Mouse (Mus musculus): Measurements from ENCODE around the gene Ldb1. TPM values are rescaled to one million over a fixed set of nuclear protein-coding genes. Genes with fewer than 3 reads are reported as not detected.

Ldb1 gene
- total RNA-seq (2021), result 63.1 and 82.7 TPM in 2 replicates
- long read RNA-seq, experiment 1, transcript Ldb1-207 (11 exons, 3,133 nt), result major isoform, 14 of 49 reads
- long read RNA-seq, experiment 1, transcript Ldb1-206 (11 exons, 2,108 nt), result minor isoform, 6 of 49 reads
- long read RNA-seq, experiment 1, partial matches to known transcripts, result 24 of 49 reads
- long read RNA-seq, experiment 1, other reads (novel, unspliced or antisense), result 4 of 49 reads
- long read RNA-seq, experiment 2, transcript Ldb1-207 (11 exons, 3,133 nt), result major isoform, 6 of 23 reads
- long read RNA-seq, experiment 2, partial matches to known transcripts, result 7 of 23 reads
- long read RNA-seq, experiment 2, other reads (novel, unspliced or antisense), result 7 of 23 reads

DNA sequence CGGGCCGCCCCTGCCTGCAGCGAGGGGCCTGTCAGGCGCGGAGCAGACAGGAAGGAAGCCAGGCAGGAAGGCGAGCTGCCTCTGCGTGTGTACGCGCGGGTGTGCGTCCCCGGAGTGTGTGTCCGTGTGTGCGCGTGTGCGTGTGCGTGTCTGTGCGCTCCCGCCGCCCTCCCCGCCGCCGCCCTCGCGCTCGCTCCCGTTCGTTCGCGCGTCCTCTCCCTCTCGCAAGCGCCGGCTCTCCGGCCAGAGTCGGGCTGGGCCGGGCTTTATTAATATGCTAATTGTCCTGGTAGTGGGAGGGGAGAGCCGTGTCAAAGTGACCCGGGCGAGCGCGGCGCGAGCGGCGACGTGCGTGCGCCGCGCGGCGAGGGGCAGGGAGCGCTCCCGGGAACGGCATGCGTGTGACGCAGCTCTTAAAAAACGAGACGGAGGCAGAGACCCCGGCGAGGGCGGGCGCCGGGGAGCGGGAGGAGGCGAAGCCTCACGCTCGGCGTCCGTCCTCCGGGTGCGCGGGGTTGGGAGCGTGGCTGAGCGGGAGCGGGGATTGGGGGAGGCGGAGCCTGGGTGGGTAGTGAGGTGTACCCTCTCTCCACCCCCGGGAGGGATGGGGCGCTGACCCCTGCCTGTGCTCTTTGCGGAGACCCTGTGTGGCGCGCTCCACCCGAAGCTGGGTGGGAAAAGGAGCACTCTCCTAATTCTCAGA, at the start of gene Ldb1:
Gene Ldb1, minus strand, starts transcription at position 222 of the 703 bp plus-strand sequence.
- DNase-seq, result peak; percentile 94

DNA sequence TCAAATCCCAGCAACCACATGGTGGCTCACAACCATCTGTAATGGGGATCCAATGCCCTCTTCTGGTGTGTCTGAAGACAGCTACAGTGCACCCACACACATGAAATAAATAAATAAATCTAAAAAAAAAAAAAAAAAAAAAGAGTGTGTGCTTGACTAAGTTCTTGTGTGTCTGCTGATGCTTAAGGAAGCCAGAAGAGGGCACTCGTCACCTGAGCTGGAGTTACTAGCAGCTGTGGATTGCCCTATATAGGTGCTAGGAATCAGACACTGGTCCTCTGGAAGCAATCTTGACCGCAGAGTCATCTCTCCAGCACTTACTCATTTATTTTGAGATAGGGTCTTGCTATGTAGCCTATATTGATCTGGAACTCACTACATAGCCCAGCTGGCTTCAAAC, 49.1 kb upstream of the Ldb1 start:
- no peak for DNase-seq

DNA sequence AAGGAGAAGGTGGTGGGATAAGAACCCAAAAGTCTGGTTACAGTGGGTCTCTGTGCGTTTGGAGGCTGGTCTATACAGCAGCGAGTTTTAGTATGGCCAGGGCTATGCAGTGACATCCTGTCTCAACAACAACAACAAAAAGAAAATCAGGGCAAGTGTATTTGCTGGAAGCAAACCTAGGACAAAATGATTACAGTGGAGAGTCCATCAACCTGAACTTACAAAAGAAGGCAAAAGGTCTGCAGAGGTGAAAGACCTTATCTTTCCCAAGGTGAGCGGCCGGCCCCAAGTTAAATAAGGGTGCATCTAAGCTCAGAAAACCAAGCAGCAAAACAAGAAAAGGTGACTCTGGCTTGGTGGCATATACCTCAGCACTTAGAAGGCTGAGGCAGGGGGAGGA, 46.6 kb upstream of the Ldb1 start:
- no peak for DNase-seq

DNA sequence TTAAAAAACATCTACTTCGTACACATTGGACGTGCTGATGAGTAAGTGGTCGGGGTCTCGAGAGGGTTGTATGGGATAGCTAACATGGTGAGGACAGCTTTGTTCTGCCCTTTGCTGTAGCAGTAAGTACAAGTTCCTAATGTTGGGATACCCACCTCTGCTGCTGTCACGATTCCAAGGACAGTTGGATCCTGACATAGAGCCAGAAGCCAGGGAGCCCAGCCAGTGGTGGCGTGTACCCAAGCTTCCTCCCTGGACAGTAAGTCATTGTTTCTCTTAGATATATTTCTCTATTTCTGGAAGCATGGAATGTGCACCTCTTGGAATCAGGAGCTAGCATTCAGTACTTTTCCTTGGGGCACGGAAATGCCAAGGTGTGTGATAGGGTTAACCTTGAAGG, 42.9 kb upstream of the Ldb1 start:
- peak; percentile 41 for DNase-seq

DNA sequence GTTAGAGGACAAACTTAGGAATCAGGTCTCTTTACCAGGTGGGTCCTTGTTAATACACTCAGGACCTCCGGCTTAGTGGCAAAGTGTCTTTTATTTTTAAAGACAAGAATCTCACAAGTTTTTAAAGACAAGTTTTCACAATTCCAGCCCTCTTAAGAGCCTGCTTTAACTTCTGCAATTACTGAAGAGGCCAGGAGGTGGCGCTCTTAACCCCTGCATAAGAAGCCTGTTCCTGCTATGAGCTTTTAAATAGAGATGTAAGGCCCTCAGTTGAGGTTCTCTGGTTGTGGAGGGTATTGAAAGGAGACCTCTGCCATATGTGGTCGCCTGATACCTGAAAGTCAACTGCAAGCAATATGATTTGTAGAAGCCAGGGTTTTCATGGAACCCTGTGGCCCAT, 41.3 kb upstream of the Ldb1 start:
- peak; percentile 74 for DNase-seq

DNA sequence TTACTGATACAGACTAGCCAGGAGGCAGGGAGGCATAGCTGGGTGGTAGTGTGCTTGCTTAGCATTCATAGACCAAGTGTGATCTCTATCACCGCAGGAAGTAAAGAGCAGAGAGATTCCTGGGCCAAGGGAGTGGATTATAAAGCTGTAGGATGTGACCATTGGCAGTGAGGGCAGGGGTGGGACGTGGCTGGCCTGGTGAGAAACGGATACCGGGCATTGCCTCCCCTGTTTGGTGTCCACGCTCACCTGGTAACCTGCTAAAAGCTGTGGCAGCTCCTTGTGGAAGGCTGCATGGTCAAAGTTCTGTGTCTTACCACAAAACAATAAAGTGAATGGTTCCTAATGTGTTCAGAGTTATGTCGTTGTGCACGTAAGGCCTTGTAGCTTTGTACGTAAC, 40.2 kb upstream of the Ldb1 start:
- no peak for DNase-seq

DNA sequence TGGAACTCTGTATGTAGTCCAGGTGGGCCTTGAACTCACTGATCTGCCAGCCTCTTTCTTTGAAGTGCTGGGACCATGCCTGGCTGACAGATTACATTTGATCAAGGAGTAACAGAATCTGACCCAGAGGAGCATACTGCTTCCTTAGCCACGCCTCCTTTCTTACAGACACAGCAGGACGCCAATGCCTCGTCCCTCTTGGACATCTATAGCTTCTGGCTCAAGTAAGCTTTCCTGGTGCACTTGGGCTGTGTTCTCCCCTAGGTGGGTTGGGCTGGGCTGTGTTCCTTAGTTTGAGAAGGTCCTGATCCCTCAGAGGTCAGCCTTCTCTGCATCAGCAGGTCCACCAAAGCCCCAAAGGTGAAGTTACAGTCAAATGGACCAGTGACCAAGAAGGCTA, 33.5 kb upstream of the Ldb1 start:
- no peak for DNase-seq

DNA sequence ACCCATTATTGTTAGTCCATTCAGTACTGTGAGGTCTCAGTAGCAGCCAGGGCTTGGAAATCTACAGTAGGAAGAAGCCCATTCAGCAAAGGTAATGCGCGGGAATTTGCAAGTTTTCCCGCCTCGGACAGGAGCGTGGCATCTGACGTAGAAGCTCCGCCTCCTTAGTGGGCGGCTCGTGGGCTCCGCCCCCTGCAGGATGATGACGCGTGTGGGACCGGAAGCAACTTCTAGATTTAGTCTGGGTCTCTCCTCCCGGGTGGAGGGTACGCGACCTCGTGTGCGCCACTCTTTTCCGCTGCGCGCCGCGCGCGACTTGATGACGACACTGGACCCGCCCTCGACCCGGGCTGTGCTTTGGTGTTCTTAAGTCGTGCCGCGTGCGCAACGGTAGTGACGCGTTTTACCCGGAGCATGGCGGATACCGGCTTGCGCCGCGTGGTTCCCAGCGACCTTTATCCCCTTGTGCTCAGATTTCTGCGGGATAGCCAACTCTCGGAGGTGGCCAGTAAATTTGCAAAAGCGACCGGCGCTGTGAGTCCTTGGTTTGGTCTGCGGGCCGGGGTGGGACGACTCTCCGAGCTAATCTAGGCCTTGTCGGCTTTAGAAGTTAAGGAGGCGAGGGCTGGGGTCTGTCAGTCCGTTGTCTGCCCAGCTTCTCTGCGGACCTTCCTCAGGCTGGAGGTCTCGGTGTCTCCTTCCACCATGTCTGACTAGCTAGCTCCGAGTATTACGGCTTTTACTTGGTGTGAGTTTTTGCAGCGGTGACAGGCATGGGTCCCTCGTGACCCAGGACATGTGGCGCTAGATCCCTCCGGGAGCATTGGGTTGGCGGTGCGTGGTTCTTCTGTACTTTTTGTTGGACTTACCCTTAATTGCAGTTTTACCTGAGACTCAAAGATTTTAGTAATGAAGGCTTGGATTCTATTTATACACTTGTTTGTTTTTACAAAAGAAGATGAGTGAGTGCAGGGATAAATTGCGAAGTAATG, 30.9 kb upstream of the Ldb1 start, which contains the start of gene Nolc1:
Gene Nolc1, plus strand, starts transcription at position 248 of the 992 bp plus-strand sequence.
- DNase-seq, result peak; percentile 100

DNA sequence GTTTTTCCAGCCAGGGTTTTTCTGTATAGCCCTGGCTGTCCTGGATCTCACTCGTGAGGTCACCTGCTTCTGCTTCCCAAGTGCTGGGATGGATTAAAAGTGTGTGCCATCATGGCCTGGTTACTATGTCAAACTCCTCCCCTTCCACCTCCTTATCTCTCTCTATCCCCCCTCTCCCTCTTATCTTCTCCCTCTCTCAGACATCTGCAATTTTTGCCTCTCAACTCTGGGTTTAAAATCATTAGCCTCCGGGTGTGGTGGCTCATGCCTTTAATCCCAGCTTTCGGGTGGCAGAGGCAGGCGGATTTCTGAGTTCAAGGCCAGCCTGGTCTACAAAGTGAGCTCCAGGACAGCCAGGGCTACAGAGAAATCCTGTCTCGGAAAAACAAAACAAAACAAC, 29.3 kb upstream of the Ldb1 start:
- DNase-seq, result no peak

DNA sequence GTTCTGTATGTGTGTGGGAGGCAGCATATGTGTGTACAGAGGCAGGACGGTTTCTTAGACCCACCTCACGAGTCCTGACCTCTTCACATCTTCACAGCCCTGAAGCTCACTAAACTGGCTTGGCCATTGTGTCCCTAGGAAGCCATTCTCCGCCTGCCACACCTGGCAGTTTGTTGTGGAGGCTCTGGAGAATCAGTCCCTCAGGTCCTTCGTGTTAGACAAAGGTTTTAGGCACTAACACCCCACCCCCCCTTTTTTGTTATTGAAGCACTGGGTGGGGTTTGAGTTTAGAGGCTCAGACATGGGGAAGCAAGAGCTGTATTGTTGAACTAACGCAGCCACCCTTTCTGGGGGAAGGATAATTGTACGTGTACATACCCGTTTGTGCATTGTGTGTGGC, 28.3 kb upstream of the Ldb1 start:
- no peak for DNase-seq

DNA sequence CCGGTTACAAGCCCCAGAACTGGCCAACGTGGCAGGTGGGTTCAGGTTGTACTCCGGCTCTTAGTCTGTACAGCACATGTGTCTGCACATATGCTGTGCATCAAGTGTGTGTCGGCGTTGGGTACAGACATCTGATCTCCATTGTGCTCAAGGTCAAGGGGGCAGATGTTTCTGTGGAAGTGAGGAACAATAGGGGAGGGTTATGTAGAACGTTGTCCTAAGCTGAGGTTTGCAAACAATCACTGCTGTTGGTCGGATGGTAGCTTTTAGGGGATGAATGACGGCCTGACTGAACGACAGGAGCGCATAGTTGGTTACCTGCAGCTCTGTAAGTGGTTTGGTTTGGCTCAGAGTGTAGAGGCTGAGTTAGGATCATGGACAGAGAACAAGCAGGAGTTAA, 23.0 kb upstream of the Ldb1 start:
- DNase-seq, result no peak

DNA sequence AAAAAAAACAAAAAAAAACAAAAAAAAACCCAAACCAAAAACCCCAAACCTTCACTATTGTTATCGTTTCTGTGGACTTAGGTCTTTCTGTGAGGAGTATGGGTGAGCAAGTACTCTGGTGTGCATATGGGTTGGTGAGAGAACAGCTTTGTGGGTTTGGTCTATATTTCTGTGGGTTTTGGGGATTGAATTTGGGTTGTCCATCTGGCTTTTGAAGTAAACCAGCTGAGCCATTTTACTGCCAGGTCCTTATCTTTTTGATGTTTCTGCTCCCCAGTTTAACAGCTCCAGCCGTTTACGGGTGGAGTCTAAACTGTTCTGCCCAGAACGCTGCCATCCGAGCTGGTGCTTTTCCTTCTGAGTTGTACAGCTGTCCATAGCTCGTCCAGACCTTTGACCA, 15.8 kb upstream of the Ldb1 start:
- DNase-seq, result no peak

DNA sequence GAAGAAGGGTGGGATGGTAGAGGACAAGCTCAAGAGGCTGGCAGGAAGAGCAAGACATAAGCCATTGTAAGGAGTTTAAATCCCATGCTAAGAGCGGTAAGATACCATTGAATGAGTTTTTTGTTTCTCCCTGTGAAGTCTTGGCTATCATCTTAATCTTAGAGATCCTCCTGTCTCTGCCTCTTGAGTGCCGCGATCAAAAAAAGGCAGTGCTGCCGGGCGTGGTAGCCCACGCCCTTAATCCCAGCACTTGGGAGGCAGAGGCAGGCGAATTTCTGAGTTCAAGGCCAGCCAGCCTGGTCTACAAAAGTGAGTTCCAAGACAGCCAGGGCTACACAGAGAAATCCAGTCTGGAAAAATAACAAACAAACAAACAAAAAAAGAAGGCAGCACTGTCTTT, 13.5 kb upstream of the Ldb1 start:
- no peak for DNase-seq

DNA sequence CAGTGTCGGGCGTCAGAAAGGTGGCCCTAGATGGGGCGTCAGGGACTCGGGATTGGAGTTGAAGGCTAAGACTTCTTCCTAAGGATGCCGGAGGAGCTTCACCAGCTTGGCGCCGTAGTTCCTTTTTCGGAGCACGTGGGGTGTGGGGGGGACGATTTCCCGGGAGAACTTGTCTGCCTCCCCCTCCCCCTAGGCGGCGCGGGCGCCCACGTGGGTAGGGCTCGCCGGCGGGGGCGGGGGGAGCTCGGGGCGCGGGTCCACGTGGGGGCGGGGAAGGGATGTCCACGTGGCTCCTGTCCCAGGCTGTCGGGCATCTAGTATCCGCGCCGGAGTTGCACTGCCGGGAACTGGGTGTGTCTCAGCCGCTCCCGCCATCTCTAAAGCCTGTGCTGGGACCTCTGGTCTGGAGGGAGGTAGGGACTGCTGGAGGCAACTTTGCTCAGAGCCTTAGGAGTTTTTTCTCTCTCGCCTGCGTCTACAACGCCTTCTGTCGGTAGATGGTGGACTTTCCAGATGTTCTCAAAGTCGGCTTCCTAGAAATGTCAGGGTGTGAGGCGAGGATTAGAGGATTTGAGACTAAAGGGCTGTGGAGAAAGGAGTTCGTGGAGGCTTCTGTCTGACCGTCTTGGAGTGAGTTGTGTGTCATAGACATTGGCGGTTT, 12.1 kb upstream of the Ldb1 start:
- DNase-seq, result peak; percentile 92

DNA sequence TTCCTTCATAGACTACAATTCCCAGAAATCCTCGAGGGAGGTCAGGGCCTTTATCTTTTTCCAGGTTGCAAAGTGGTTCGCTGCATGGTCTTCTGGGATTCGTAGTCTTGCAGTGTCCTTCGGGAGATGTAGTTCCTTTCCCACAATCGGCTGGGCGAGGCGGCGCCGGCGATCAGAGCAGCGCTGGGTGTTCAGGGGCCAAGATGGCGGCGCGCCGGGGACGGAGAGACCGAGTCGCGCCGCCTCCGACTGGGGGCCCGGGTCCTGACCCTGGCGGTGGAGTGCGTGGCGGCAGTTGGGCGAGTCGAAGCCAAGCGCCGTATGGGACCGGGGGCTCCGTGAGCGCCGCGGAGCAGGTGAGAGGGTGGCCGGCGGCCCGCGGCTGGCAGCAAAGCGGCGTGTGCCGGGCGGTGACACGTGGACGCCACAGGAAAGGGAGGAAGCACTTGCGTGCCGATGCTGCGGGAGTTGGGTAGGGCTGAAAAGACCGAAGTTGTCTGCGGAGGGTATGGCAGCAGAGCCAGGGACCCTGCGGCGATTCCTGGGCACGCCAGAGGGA, 11.5 kb upstream of the Ldb1 start:
- DNase-seq, result peak; percentile 95

DNA sequence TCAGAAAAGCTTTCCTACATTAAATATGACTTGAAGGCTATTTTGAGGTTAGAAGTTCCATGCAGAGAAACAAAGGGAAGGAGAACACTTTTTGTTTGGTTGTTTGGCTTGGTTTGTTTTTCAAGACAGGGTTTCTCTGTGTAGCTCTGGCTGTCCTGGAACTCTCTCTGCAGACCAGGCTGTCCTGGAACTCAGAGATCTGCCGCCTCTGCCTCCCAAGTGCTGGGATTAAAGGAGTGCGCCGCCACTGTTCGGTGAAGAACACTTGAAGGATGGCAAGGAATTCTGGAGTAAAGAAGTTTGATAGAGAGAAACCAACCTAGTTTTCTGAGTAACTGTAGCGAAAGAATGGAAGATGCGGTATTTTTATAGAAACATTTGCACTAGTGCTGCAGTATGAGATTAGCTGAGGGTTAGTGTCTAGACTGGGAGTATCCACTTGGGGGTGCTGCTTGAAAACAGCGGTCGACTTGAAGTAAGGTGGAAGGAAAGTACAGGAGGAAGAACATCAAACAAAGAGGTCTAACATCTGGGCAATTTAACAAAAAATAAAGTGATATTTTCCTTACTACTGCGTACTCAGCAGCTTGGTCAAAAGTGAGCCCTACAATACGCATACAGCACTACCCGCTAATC, 10.9 kb upstream of the Ldb1 start:
- no peak for DNase-seq

DNA sequence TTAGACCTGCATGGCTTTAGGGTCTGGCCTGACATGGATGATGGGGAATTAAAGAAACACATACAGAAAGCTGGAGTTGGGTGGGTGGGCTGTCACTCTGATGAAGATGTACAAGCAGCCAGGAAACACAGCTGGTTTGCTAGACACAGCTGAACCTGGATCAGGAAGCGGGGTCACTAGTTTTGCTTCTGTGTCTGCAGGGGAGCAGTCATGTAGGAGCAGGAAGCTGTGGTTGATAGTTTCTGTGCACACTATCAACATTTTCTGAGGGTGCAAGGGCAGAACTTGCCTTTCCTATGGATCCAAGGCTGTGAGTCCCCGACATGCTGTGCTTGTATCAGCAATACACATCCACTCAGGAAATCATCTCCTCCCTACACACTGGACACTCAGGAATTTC, 5.4 kb upstream of the Ldb1 start:
- no peak for DNase-seq

DNA sequence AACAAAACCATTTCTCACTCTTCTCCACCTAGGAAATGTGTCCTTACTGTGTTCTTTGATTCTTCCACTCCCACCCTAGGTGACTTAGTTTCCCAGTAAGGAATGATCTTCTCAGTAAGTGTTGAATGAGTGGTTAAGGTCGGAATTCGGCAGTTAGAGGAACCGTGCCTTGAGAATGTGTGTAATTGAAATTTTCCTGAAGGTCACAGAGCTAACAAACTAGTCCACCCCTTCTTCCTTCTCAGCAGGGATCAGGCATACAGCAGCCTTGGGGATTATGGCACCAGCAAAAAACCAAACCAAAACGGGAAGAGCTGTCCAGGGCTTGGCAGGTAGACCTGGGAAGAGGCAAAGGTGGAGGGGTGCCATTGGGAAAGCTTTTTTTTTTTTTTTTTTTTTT, 4.1 kb upstream of the Ldb1 start:
- no peak for DNase-seq

DNA sequence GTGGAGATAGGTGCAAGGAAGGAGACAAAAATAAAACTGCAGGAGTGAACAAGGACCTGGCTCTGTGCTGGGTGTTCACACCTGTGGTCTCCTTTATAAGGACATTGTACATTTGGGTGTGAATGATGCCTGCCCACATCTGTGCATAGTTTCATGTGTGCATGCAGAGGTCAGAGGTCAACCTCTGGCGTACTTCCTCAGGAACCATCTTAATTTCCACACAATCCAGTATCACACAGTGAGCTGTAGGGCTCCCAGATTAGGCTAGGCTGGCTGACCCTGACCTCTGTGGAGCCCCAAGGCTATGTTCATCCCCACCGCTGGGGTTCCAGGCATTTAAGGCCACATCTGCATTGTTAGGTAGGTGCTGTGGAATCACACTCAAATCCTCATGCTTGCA, 2.4 kb upstream of the Ldb1 start:
- no peak for DNase-seq

DNA sequence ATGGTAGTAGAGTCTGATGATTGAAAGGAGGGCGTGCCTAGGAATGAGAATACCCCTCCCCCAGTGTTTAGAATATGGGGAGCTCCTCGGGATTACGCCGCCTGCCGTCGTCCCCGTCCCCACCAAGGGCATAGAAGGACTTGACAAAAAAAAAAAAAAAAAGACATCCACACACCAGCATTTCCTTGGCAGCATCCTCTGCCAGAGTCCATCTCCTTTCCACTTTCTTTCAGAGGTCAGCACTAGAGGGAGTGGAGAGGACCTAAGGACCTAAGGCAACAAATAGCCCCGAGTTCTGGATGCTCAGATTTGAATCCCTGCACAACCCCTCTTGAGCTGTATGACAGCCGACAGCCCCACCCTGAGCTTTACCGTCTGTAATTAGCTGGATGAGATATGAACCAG, 1.6 kb upstream of the Ldb1 start:
- no peak for DNase-seq

DNA sequence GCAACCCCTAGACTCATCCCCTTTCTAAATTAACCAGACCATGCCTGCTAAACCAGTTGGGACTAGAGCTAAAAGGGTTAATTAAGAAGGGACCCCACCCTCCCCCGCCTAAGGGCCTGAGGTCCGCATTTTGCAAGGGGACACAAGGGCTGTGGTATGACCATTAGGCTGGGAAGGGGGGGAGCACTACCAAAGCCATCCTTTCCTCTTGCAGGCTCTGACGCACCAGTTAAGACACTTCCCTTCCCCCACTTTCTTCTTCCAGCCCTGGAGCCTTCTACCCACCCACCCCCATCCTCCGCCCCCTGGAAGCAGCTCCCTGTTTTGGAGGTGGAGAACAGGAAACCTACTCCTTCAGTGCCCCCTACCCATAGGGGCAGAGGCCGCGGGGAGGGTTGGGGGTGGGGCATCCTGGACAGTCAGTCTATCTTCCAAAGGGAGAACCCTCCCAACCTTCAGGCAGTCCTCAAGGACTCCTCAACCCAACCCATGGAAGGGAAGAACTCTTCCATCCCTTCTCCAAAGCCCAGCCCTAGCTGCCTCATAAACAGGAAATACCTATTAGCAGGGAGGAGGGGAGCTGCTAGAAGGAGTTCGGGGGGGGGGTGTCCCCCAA, 790 bp upstream of the Ldb1 start:
- DNase-seq, result peak; percentile 75

Data from adrenal gland, postnatal 14 days (tissue).